Mouse (Mus musculus) embryonic facial prominence, embryonic 12.5 days (tissue): ENCODE results near the gene Bok. TPM values are rescaled to one million over a fixed set of nuclear protein-coding genes. Genes with fewer than 3 reads are reported as not detected.

Source experiments
- ATAC-seq: fragments of 200-750 bp; cut with Nextera tagmentation; 2 replicates; pipeline ENCODE4 v1.8.0; 2017; ENCODE audit not compliant: insufficient number of reproducible peaks, insufficient read depth, low FRiP score, low TSS enrichment
- H3K27ac ChIP-seq: fragments of 300-500 bp; sonication (generic); 2 replicates; pipeline ENCODE4 v1.5.1; 2016; ENCODE audit warnings: mild to moderate bottlenecking
- H3K27me3 ChIP-seq: fragments of 300-500 bp; sonication (generic); 2 replicates; pipeline ENCODE4 v1.6.1; 2016; ENCODE audit warnings: mild to moderate bottlenecking, moderate library complexity
- H3K36me3 ChIP-seq: fragments of 300-500 bp; sonication (generic); 2 replicates; pipeline ENCODE4 v1.6.1; 2016; ENCODE audit warnings: mild to moderate bottlenecking
- H3K4me1 ChIP-seq: fragments of 300-500 bp; sonication (generic); 2 replicates; pipeline ENCODE4 v1.6.1; 2016
- H3K4me2 ChIP-seq: fragments of 300-500 bp; sonication (generic); replicated peaks from 2 replicates; pipeline ENCODE4 v1.6.1; 2016; ENCODE audit warnings: mild to moderate bottlenecking, moderate library complexity
- H3K4me3 ChIP-seq: fragments of 300-500 bp; sonication (generic); 2 replicates; pipeline ENCODE4 v1.5.1; 2016; ENCODE audit warnings: mild to moderate bottlenecking
- H3K9ac ChIP-seq: fragments of 300-500 bp; sonication (generic); 2 replicates; pipeline ENCODE4 v1.6.1; 2016; ENCODE audit warnings: mild to moderate bottlenecking, moderate library complexity
- H3K9me3 ChIP-seq: fragments of 300-500 bp; sonication (generic); 2 replicates; pipeline ENCODE4 v1.6.1; 2016; ENCODE audit warnings: mild to moderate bottlenecking, moderate library complexity
- WGBS: fragments of 180-500 bp; shearing (Covaris S2); methylation state at CpG from one replicate; pipeline ENCODE4 v1.1.7; 2016; 5-methylcytosine and 5-hydroxymethylcytosine counted together
- polyA plus RNA-seq: library from polyadenylated mRNA; unstranded; fragments of >200 nt; fragmentation: Nextera tagmentation; extraction: Ambion mirVana; gene quantifications from 2 replicates; pipeline ENCODE4 v1.2.1, GENCODE M21; 2016

Gene Bok
- polyA plus RNA-seq, 1 experiment from 2014 or later = 34.2 TPM

DNA sequence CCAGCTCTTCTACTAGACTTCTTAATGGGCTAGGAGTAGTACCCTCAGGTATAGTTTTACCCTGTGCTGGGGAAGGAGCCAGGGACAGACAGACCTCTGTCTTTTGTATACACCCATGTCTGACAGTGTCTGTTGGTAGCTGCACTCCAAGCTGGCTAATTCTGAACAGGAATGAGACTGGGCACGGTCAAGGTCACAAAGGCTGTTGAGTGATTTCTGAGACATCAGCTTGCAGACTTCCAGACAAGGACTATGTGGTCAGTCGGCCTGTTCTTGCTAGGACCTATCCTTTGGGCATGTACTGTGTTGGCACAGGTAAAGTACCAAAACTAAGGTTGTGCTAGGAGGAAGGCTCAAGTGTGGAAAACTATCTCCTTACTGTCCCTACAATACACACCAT, 30.7 kb downstream of the Bok start:
- no peak for ATAC-seq
- H3K36me3 ChIP-seq = peaks cover 32% of the 10 kb centered on the region
- H3K9ac ChIP-seq = no peak overlapping the region

DNA sequence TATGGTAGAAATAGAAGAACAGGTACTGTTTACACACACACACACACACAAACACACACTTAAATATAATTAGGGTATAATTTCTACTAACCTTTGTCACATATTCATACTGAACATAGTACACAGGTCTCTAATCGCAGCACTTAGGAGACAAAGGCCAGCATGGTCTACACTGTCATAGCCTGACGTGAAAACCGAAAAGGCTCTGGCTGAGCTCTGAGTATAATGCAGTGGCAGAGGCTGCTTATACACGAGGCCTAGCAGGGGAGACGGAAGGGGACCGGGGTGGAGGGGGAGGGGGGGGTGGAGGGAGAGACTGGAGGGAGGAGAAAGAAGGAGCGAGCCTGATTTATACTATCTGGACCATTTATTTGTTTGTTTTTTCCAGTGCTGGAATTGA, 36.1 kb downstream of the Bok start:
- H3K27me3 ChIP-seq = no peaks in the 10 kb centered on the region
- H3K9me3 ChIP-seq = no peaks in the 10 kb centered on the region
- no peaks in the 10 kb centered on the region for H3K4me1 ChIP-seq
- H3K9ac ChIP-seq = no peak overlapping the region
- H3K36me3 ChIP-seq = peaks cover 15% of the 10 kb centered on the region
- H3K27ac ChIP-seq = no peak overlapping the region
- WGBS = 71% methylated on average over 7 of the region's 7 CpGs
- H3K4me2 ChIP-seq = no peak overlapping the region
- ATAC-seq = no peak
- H3K4me3 ChIP-seq = no peak overlapping the region

More for the DNA sequence above, 30.7 kb downstream of the Bok start:
- Histone ChIP-seq H3K27ac (no peak overlapping the region), H3K4me2 (no peak overlapping the region), H3K4me3 (no peak overlapping the region), H3K27me3 (no peaks in the 10 kb centered on the region), H3K9me3 (no peaks in the 10 kb centered on the region), H3K4me1 (no peaks in the 10 kb centered on the region)
- 90% methylated on average over 2 of the region's 2 CpGs for WGBS

DNA sequence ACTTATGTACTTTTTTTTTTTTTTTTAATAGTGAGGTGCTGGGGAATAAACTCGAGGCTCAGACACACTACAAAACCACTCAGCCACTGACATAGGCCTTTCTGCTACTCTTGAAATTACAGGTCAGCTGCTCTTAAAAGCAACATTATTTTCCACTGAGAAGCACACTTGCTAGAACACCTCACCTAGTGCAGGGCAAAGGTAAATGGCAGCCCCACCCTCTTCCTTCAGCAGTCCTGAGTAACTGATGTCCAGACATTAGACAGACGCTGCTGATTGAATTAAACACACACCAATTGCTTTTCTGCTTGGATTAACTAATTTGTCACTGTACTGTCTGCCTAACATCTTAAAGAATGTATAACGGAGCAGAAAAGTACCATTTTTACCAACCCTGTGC, 39.2 kb downstream of the Bok start:
- Histone ChIP-seq H3K36me3 (peaks cover 13% of the 10 kb centered on the region), H3K4me1 (no peaks in the 10 kb centered on the region), H3K9me3 (no peaks in the 10 kb centered on the region), H3K9ac (no peak overlapping the region), H3K27ac (no peak overlapping the region), H3K27me3 (no peaks in the 10 kb centered on the region), H3K4me2 (no peak overlapping the region), H3K4me3 (no peak overlapping the region)
- no peak for ATAC-seq
- WGBS = 84% methylated on average over 3 of the region's 3 CpGs

DNA sequence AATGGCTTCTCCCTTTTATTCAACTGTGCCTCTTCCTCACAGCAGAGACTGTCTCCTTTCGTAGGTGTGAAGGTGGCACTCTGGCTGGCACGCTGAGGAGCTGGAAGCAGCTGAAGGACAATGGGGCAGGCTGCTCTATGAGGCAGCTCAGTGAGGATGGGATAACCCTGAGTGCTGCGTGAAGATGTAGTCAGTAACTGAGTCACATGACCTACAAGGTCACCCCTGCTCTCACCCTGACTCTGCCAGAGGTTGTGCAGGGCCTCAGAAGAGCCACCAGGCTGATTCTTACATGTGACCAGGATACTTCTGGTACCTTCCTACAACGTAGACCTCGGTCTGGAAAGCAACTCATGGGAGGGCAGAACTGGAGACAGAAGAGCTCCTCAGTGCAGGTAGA, 40.2 kb downstream of the Bok start:
- ATAC-seq = no peak
- Histone ChIP-seq H3K4me3 (no peak overlapping the region), H3K27ac (no peak overlapping the region), H3K27me3 (no peaks in the 10 kb centered on the region), H3K36me3 (peaks cover 9% of the 10 kb centered on the region), H3K9ac (no peak overlapping the region), H3K9me3 (no peaks in the 10 kb centered on the region), H3K4me1 (no peaks in the 10 kb centered on the region), H3K4me2 (no peak overlapping the region)
- WGBS = 87% methylated on average over 5 of the region's 5 CpGs

DNA sequence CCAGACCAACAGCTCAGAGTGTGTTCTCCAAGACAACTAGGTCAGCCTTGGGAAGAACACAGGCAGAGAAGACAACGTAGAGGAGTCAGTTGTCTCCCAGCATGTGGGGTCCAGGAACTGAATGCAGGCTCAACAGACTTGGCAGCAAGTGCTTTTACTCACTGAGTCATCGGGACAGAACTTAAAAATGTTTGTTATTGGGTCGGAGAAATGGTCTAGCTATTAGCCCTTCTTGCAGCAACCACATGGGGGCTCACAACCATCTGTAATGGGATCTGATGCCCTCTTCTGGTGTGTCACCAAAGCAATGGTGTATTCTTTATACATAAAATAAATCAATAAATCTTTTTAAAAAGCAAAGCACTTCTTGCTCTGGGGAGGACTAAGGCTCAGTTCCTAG, 40.7 kb downstream of the Bok start:
- H3K9ac ChIP-seq = no peak overlapping the region
- H3K27ac ChIP-seq = no peak overlapping the region
- no peaks in the 10 kb centered on the region for H3K9me3 ChIP-seq
- H3K4me2 ChIP-seq = no peak overlapping the region
- no peak overlapping the region for H3K4me3 ChIP-seq
- H3K27me3 ChIP-seq = no peaks in the 10 kb centered on the region
- WGBS = 87% methylated on average over 3 of the region's 3 CpGs
- peaks cover 9% of the 10 kb centered on the region for H3K36me3 ChIP-seq
- no peaks in the 10 kb centered on the region for H3K4me1 ChIP-seq
- ATAC-seq = no peak

GRCm38 (mm10) chr1:93726974-93727373, 41.5 kb downstream of the Bok start:
- no peak for ATAC-seq
- Histone ChIP-seq H3K4me3 (no peak overlapping the region), H3K4me2 (no peak overlapping the region), H3K27ac (no peak overlapping the region), H3K27me3 (no peaks in the 10 kb centered on the region), H3K4me1 (peaks cover 2% of the 10 kb centered on the region; the same call in 1 of the 2 replicates), H3K9ac (no peak overlapping the region), H3K36me3 (peaks cover 9% of the 10 kb centered on the region), H3K9me3 (no peaks in the 10 kb centered on the region)
- WGBS = 68% methylated on average over 3 of the region's 3 CpGs

DNA sequence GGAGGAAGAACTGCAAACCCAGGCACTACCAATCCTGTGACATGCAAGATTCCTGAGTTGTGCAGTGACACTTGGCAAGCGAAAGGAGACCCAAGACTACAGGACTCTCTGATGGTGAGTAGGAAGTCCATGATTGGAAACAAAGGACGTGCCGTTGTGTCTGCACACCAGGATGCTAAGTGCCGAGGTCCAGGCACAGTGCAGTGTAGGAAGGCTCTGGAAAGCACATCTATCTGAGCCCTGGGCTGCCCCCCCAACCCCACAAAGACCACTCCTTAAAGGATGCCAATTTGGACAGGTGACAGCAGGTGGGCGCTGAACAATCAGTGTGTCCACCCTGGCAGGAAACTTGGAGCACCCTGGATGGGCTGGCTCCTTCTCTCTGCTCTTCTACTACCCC, 45.6 kb downstream of the Bok start:
- Histone ChIP-seq H3K4me2 (no peak overlapping the region), H3K4me1 (peaks cover 4% of the 10 kb centered on the region; the same call in 1 of the 2 replicates), H3K9me3 (no peaks in the 10 kb centered on the region), H3K4me3 (no peak overlapping the region), H3K36me3 (no peaks in the 10 kb centered on the region), H3K27ac (no peak overlapping the region), H3K9ac (no peak overlapping the region), H3K27me3 (no peaks in the 10 kb centered on the region)
- WGBS = 88% methylated on average over 5 of the region's 5 CpGs
- ATAC-seq = no peak

DNA sequence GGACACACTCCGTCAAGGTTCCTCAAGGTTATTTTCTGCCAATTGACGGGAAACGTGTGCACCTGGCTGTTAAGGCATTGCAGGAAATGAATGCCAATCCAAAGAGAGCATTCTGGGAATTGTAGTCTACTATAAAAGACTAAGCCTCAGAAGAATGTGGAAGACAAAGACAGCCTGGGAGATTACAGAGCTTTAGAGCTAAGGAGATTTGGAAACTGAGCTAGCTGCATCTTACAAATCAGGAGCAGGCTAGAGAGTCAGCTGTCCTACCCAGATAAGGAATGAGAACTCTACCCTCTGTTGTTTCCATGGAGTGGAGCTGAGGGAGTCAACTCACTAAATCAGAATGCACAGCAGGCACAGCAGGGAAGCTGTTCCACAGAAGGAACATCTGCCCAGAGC, 46.4 kb downstream of the Bok start:
- Histone ChIP-seq H3K4me3 (no peak overlapping the region), H3K4me2 (no peak overlapping the region), H3K27me3 (no peaks in the 10 kb centered on the region), H3K9ac (no peak overlapping the region), H3K27ac (no peak overlapping the region), H3K4me1 (peaks cover 4% of the 10 kb centered on the region; the same call in 1 of the 2 replicates), H3K36me3 (no peaks in the 10 kb centered on the region), H3K9me3 (no peaks in the 10 kb centered on the region)
- 21% methylated on average over 3 of the region's 3 CpGs for WGBS
- ATAC-seq = no peak

DNA sequence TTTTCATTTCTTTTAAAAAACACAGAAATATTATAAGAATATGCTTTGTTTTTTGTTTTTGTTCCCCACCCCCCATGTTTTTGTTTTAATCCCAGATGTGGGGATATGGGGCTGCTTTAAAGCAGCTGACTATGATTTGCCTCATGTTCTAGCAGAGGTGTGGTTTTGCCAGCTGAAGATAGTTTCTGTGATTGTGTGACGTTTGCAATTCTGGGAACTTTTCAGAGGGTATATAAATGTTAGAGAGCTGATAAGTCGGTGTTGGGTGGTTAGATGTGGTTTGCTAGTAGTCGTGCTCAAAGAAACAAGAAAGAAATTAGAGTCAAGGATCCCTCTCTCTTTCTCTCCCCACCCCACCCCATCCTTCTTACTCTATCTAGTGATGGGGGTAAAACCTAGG, 50.4 kb downstream of the Bok start:
- H3K4me3 ChIP-seq = no peak overlapping the region
- peaks cover 4% of the 10 kb centered on the region; the same call in 1 of the 2 replicates for H3K4me1 ChIP-seq
- WGBS = 87% methylated on average over 3 of the region's 3 CpGs
- no peak overlapping the region for H3K4me2 ChIP-seq
- H3K36me3 ChIP-seq = no peaks in the 10 kb centered on the region
- no peaks in the 10 kb centered on the region for H3K9me3 ChIP-seq
- no peak for ATAC-seq
- no peaks in the 10 kb centered on the region for H3K27me3 ChIP-seq
- H3K9ac ChIP-seq = no peak overlapping the region
- no peak overlapping the region for H3K27ac ChIP-seq

DNA sequence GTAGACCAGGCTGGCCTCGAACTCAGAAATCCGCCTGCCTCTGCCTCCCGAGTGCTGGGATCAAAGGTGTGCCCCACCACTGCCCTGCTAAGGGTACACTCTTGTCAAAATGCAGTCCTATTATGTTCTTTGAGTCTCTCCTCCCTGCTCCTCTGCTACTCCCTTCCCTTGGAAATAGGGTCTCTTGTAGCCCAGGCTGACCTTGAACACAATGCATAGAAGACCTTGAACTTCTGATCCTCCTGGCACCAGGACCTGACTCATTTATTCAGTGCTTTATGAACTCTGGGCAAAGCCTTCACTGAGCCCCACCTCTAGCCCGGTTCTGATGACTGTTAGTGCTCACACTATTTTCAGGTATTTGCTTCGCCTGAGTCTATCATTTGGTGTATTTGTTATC, 52.3 kb downstream of the Bok start:
- 94% methylated on average over 5 of the region's 5 CpGs for WGBS
- no peaks in the 10 kb centered on the region for H3K4me1 ChIP-seq
- no peak for ATAC-seq
- no peak overlapping the region for H3K27ac ChIP-seq
- H3K36me3 ChIP-seq = no peaks in the 10 kb centered on the region
- H3K9ac ChIP-seq = no peak overlapping the region
- no peak overlapping the region for H3K4me3 ChIP-seq
- H3K27me3 ChIP-seq = no peaks in the 10 kb centered on the region
- H3K9me3 ChIP-seq = no peaks in the 10 kb centered on the region
- H3K4me2 ChIP-seq = no peak overlapping the region

GRCm38 (mm10) chr1:93740671-93741070, 55.2 kb downstream of the Bok start:
- WGBS = 91% methylated on average over 2 of the region's 2 CpGs

DNA sequence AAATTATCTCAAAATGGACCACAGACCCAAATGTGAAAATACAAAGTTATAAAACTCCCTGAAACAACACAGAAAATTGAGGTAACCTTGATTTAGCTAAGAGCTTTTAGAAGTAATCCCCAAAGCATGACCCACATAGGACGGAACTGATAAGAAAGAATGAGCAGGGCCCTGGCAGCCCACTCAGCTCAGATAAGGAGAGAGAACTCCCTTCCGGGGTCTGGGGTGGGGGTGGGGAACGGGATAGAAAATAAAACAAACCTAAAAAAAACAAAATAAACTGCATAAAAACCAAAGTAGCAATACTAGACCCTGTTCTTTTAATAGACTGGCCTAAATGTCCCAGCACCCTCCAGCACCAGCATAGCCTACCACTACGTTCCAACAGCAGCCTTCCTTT, 56.5 kb downstream of the Bok start:
- no peak for ATAC-seq
- no peaks in the 10 kb centered on the region for H3K4me1 ChIP-seq
- H3K9ac ChIP-seq = no peak overlapping the region
- H3K27ac ChIP-seq = no peak overlapping the region
- no peaks in the 10 kb centered on the region for H3K9me3 ChIP-seq
- no peak overlapping the region for H3K4me2 ChIP-seq
- peaks cover 11% of the 10 kb centered on the region; the same call in 1 of the 2 replicates for H3K36me3 ChIP-seq
- H3K4me3 ChIP-seq = no peak overlapping the region
- 83% methylated on average over 4 of the region's 4 CpGs for WGBS
- H3K27me3 ChIP-seq = no peaks in the 10 kb centered on the region

More at GRCm38 (mm10) chr1:93740671-93741070, 55.2 kb downstream of the Bok start:
- peaks cover 9% of the 10 kb centered on the region; the same call in 1 of the 2 replicates for H3K36me3 ChIP-seq
- H3K4me2 ChIP-seq = no peak overlapping the region
- H3K9me3 ChIP-seq = no peaks in the 10 kb centered on the region
- ATAC-seq = no peak
- H3K4me1 ChIP-seq = no peaks in the 10 kb centered on the region
- no peaks in the 10 kb centered on the region for H3K27me3 ChIP-seq
- H3K9ac ChIP-seq = no peak overlapping the region
- H3K27ac ChIP-seq = no peak overlapping the region
- H3K4me3 ChIP-seq = no peak overlapping the region

DNA sequence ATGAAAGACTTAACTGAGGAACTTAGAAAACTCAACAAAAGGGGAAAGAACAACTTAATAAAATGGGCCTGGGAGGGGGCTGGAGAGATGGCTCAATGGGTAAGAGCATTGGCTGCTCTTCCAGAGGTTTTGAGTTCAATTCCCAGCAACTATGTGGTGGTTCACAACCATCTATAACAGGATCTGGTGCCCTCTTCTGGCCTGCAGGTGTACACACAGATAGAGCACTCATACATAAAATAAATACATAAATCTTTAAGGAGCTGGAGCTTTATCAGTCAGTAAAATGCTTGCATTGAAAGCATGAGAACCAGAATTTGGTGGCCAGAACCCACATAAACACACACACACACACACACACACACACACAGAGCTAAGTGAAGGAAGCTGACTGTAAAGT, 57.5 kb downstream of the Bok start:
- Histone ChIP-seq H3K4me3 (no peak overlapping the region), H3K4me1 (no peaks in the 10 kb centered on the region), H3K4me2 (no peak overlapping the region), H3K9ac (no peak overlapping the region), H3K27ac (no peak overlapping the region), H3K36me3 (peaks cover 11% of the 10 kb centered on the region; the same call in 1 of the 2 replicates), H3K27me3 (no peaks in the 10 kb centered on the region), H3K9me3 (no peaks in the 10 kb centered on the region)
- ATAC-seq = no peak
